Mouse (Mus musculus): ENCODE data around the gene Usp45. TPM values are rescaled to one million over a fixed set of nuclear protein-coding genes. Genes with fewer than 3 reads are reported as not detected.

Usp45 gene
- total RNA-seq, 2 experiments from 2014 or later = 19.1 to 22.1 TPM

DNA sequence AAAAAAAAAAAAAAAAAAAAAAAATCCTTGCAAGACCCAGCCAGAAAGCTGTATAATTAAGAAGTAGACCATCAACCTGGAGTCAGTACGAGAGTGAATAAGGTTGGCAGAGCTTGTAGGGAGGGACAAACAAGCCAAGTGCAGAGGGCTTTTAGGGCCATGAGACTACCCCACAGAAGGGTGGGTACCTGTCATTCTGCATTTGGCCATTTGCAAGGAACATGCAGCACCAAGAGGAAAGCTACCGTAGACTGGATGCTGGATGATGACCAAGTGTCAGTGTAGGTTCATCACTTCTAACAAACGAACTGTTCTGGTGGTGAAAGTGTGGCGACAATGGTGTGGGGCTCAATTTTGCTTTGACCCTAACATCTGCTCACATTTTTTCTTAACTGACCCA, 22.9 kb downstream of the Usp45 start:
- no peak for DNase-seq

DNA sequence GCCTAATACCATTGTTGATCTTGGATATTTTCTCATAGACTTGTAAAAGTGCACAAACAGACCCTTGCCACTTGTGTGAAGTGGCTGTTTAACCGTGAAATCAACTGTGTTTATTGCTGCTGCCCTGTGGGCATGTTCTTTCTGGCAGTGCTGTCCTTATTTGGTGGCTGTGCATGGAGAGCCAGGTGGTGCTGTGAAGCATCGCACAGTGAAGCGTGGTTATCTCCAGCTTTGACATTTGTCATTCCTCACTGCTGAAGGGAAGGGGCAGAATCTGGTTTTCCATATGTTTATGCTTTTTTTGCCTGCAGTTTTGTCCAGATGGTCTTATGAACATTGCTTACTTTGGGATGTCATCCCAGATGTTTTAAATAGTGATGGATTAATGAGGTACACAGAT, 26.7 kb downstream of the Usp45 start:
- DNase-seq = no peak

DNA sequence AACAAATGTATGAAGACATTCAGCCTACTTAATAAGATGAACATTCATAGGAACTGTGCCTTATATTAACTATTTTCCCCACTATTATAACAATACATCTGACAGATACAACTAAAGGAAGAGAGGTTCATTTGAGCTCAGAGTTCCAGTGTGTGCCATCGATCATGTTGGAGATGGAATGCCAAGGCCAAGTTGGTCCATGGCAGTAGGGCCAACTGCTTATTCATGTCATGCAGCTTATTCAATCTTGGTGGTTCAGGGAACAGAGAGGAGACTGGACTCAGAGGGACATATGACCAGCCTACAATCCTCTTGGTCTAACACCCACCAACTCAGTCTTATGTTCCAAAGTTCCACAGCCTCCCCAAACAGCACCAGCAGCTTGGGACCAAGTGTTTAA, 34.1 kb downstream of the Usp45 start:
- DNase-seq = no peak

DNA sequence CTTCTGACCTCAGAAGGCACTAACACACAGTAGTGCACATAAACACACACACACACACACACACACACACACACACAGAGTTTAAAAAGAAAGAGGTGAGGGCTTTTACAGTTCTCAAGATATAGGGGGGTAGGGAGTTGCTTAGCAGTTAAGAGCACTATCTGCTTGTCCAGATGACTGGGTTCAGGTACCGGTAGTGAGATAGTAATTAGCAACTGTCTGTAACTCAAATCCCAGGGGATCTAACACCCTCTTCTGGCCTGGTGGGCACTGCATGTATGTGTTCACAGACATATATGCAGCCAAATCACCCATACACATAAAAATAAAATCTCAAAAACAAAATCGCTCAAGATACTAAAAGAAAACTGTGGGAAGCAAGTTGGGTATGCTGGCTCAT, 34.7 kb downstream of the Usp45 start:
- no peak for DNase-seq

DNA sequence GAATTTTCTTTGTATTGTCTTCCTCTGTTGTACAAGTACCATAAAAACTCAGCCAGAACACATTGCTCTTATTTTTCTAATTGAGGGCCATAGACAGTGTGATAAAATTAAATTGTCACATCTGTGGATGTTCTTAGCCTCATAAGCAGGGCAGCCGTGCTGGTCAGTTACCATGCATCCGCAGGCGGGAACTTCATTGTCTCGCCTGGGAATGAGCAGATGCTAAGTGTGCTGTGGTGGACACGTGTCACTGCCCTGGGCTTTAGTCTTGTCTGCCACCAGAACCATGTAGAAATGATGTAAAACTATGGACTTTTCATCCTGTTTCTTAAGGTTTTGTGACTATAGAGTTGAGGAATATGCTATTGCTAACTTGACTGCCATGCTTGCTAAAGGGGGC, 40.2 kb downstream of the Usp45 start:
- DNase-seq = no peak

DNA sequence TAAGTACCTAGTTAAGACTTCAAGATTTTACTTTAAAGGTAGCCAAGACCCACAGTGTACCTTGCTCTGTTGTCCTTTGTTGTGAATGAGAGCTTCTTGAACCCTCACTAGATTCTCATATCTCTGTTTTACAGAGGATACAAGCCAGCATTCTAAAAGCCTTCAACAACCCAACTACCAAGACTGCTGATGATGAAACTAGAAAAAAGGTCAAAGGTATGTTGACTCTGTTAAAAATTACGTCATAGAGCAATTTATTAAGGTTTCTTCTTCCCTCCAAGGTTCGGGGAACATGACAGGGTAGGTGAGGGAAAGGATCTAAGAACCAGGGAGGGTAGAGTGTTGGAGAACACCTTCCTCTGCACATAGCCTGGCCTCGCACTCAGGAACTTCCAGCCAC, 43.7 kb downstream of the Usp45 start:
- DNase-seq = no peak

DNA sequence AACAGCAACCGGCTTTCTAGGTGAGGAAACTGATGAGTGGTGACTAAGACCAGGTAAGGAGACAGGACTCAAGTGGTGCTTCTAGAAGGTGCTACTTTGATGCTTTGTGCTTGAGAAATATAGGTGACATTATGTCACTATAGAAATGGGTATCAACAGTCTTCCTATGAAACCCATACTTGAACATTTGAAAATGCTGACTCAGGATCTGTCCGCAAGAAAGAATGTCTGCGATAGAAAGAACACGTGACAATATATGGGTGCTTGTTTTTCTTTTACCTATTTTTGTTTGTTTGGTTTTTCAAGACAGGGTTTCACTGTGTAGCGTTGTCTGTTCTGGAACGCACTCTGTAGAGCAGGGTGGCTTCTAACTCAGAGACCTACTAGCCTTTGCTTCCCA, 45.7 kb downstream of the Usp45 start:
- no peak for DNase-seq

DNA sequence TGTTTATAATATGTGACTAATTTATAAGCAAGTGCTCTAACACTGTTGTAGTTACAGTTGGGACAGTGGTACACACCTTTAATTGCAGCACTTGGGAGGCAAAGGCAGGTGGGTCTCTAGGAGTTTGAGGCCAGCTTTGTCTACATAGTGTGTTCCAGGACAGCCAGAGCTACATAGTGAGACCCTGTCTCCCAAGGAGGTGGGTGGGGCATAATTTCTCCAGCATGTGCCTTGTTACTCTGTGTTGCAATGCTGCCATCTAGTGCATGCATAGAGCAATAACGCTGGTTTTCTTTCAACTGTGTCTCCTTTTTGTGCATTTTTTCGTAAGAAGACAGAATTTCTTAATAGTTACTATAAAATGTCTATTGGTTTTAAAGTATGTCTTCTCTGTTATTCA, 47.1 kb downstream of the Usp45 start:
- peak; percentile 34 for DNase-seq

DNA sequence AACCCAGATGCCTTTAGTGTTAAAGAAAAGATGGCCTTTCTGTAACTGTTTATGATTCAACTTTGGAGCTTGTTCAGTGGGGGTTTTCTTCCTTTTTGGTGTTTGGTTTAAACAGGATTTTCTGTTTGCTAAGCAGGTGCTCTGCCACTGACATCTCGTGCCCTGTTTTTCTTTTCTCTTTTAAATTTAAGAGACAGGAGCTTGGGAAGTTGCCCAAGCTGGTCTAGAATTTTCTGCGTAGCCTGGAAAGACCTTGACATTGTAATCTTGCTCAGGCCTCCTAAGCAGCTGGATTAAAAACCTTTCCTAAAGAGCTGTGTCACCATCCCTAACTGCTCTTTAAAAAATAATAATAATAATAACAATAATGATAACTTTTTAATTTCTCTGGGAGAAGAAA, 59.7 kb downstream of the Usp45 start:
- peak; percentile 44 for DNase-seq

DNA sequence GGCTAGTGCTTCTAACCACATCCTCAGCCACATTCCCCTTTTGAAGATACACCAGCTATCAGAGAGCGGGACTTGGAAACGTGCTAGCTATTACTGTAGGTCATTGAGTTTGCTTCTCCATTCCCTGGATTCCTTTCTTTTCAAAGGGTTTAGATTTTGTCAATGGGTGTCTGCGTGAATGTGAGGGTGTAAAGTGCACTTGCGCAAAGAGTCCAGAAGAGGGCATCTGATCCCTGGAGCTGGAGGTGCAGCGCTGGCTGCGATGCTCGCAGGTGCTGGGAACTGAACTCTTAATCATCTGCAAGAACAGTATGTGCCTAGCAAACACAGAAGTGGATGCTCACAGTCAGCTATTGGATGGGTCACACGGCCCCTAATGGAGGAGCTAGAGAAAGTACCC, 65.9 kb downstream of the Usp45 start:
- DNase-seq = no peak

DNA sequence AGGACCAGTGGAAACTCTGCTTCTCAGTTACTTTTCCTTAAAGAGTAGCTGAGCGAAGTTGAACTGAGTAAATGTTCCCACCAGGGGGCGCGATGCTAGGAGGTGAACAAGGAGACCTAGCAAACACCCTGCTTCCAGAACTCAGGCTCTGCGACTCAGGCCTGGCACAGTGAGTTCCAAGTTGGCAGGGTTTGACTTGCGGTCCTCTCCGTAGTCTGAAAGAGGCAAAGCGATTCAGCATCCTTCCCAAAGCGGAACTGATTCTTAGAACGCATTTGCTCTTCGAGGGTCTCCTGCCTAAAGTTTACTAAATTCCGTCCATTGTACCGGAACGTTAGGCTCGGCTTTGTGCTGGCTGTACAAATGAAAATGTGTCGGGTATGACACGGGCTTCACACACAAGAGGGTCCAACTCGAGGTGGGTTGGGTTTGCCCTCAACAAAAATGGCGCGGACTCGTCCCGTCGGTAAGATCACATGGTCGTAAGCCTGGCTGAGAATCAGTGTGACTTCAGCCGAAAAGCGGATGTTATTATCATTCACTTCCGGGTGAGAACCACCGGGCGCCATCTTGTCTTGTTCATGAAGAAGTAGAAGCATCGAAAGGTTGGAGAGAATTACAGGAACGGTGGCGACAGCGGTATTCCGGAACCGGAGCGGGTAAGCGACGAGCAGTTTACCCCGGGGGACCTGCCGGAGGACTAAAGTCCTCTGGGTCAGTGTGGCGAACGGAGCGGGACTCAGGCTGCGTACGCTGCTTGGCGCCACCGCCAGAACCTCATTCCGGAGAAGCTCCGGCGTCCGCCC, 80.7 kb downstream of the Usp45 start, which contains the start of gene Pnisr:
Pnisr (plus strand) TSS at position 103 of the 806 bp plus-strand sequence.
- peak; percentile 96 for DNase-seq

DNA sequence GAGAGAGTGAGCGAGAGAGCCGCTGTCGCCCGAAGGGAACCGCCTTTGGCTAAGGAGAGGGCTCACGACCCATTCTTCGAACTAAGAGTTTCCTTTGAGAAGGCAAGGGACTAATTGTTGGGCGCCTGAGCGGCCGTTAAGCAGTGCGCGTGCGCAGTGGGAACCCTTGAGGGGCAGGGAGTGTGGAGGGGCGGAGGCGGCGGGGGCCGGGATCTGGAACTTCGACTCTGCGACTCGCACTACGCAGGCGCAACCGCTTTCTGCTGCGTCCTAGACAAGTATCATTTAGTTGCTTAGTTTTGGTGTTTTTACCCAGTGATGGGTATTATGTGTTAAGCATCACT, 81.3 kb downstream of the Usp45 start:
- peak; percentile 94 for DNase-seq

DNA sequence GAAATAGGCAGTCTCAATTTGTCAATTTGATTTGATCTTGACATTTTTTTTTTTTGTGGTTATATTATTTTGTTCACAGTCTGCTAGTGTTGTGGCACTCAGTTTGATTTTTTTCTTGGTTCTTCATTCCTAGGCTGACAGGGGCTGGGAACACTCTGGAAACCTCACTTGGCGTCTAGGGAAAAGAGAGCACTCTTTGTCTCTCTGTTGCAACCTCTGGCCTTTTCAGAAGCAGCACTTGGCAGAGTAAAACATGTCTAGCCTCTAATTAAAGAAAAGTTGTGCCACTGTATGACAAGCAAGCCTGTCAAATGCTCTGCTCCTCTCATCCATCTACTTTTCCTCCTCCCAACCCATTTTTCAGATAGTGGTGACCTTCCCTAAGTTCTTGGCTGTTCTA, 90.5 kb downstream of the Usp45 start:
- no peak for DNase-seq

DNA sequence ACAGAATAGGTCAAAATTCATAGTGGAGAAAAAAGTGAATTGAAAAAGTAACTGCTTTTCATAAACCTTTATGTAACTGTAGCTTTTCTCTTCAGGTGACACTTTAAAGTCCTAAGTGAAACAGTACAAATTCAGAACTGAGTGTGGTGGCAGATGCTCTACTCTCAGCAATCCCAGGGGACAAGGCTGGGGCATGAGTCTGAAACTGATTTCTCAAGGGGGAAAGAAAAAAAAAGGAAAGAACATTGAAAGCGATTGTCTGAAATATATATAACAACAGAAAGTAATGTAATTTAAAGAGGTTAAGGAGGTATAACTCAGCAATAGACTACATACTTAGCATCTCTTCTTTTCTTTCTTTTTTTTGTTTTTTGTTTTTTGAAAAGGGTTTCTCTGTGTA, 98.3 kb downstream of the Usp45 start:
- no peak for DNase-seq

DNA sequence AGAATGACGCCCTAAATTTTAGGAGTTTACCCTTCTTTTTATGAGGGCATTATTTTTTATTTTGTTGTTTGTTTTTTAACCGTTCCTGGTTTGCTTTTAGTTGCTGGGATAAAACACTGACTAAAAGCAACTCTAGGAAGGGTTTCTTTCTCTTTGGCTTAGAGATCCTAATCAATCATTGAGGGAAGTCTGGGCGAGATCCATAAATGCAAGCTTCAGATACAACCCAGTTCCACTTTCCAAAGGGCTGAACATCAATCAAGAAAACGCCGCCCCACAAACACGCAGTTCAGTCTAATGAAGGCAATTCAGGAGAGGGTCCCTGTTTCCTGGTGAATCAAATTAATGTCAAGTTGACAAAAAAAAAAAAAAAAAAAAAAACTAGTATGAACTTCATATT, 111.8 kb downstream of the Usp45 start:
- no peak for DNase-seq

DNA sequence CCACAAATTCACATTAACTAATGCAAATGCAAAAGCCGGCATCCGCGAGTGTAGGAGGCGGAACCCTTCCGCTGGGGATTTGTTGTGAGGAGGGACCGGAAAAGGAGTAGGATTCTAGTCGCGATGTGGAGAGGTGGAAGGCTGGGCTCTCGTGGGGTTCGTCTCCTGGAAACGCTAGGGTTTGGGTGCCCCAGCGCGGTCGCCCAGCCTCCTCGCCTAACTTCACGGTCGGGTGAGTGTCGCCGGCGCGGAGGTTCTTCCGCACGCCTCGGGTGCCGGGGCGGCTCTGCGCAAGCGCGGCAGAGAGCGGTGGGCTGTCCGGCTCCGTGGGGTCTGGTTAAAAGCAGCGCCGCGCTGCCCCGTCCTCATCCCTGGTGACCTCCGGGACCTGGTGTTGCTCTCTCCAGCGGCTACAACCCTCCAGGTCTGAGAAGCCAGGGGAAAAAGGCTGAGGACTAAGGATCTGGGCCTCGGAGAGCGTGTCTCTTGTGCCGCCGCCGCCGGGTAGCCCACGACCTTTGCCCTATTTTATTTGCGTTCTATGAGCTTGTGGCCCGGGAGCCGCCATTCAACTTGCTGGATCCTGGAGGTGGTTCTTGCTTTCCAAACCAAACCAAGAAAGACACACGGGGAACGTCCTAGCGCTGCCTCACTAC, 112.7 kb downstream of the Usp45 start, which contains the start of gene Coq3:
Coq3 (plus strand) TSS at position 109 of the 656 bp plus-strand sequence.
- DNase-seq = peak; percentile 87

DNA sequence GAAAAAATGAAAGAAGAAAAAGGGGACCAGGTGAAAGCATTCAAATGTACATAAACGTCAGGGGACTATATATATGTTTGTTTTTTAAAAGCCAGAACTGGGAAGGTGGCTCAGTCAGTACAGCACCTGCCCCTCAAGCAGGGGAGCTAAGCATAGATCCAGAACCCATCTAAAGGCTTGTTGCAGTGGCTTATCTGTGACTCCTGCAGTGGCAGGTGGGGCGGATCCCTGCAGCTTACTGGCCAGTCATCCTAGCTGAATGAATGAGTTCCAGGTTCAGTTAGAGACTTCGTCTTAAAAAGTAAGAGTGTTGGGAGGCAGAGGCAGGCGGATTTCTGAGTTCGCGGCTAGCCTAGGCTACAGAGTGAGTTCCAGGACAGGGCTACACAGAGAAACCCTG, 115.8 kb downstream of the Usp45 start:
- no peak for DNase-seq

DNA sequence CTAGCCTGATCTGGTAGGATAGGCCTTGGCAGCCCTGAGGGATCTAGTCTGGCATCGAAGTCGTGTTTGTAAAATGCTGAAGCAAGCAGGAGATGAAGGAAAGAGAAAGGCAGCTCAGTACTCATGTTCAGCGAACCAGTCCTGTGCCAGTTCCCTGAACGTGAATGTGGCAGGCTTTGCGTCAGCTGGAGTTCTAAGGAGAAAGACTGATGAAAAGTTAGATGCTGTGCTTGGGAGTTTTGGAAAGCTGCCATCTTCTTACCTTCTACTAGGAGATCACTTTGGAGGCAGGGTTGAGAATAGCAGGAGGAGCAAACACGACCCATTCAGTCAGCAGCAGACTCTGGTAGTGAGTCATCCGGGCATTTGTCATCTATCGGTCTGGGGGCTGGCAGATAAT, 118.9 kb downstream of the Usp45 start:
- DNase-seq = no peak

Other genes with a start within 250 kb of the Usp45 start
- gene Prdm13, start 81.2 kb upstream of the Usp45 start, total RNA-seq (2021) = not detected
- 10 to 100 TPM; 20.3 to 21.7 TPM for gene Ccnc, start 39.5 kb upstream of the Usp45 start, total RNA-seq (2021)
- gene Tstd3, start 56 bp downstream of the Usp45 start, total RNA-seq (2021) = 10 to 100 TPM; 11.4 to 17.1 TPM
- 100 to 1,000 TPM in 1 of 2 experiments, 10 to 100 TPM in 1; 56.9 to 116 TPM for gene Pnisr, start 80.4 kb downstream of the Usp45 start, total RNA-seq (2021)
- 10 to 100 TPM; 28.2 to 32.0 TPM for gene Coq3, start 112.5 kb downstream of the Usp45 start, total RNA-seq (2021)
- gene Faxc, start 164.2 kb downstream of the Usp45 start, total RNA-seq (2021) = 1 to 10 TPM; 5.0 to 6.5 TPM

All from adrenal gland, postnatal 10 days (tissue).